ENCODE assay signal across 9 mouse cellular contexts in the genomic region with DNA sequence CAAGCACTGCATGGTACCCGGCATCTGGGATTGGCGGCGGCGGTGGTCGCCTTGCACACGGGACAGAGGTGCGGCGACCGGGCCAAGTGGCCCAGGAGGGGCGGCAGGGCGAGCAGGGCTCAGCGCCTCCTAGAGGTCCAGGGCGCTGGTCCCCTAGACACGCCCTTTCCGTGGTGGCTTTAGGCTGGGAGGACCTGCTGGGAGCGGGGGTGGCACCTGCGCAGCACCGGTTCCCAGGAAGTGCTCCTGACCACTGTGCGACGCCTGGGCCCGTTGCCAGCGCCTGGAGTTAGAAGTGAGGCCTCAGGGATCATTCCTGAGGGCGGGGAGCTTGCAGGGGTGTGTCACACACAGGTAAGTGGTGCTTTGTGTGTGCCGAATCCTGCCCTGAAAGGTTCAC. TPM values are rescaled to one million over a fixed set of nuclear protein-coding genes. Genes with fewer than 3 reads are reported as not detected.
DNase-seq lines count a peak whose midpoint lies in the region; ATAC-seq and TF ChIP-seq lines count a peak whose summit lies in the region.
"Had no signal": no experiment of that assay in that cellular context is flagged by ENCODE, and none has a peak within 500 bp of the region (broad histone marks: within the 10 kb centered on the region; RNA-seq: fewer than 3 reads in every experiment).

A gene (minus strand): TSS at position 229 of the 400 bp plus-strand sequence.

- no peaks in the 10 kb centered on the region for H3K9me3 ChIP-seq in forebrain, embryonic 10.5 days
- no peaks in the 10 kb centered on the region for H3K9me3 ChIP-seq in lung, embryonic 14.5 days (ENCODE audit: low read depth, low read length)

- H3K36me3 ChIP-seq in forebrain, embryonic 10.5 days (replicated peaks), result no peaks in the 10 kb centered on the region
- no peaks in the 10 kb centered on the region for H3K36me3 ChIP-seq in lung, embryonic 14.5 days (ENCODE audit: insufficient read depth)

- H3K4me2 ChIP-seq in lung, embryonic 14.5 days, result peak within 1 kb of the TSS; percentile 69

- H3K9ac ChIP-seq in lung, embryonic 14.5 days, result peak within 1 kb of the TSS; percentile 32

- 2% methylated on average over 24 of the region's 24 CpGs for WGBS in forebrain, embryonic 10.5 days
- WGBS in lung, embryonic 14.5 days, result 6% methylated on average over 24 of the region's 24 CpGs

- no peak within 1 kb of the TSS for H3K27ac ChIP-seq in forebrain, embryonic 10.5 days
- H3K27ac ChIP-seq in lung, embryonic 14.5 days (ENCODE audit: low read depth), result peak within 1 kb of the TSS; percentile 90

- DNase-seq in left cerebral cortex, postnatal 4 days, result peak; percentile 21
- no peak for DNase-seq in left cerebral cortex, postnatal 36 days (ENCODE audit: low spot score in 2 of 2)
- DNase-seq in forebrain, embryonic 10.5 days (ENCODE audit: extremely low spot score, low spot score), result no peak
- DNase-seq in kidney, adult 8-10 months, result peak; percentile 73 to 79
- DNase-seq in lung, embryonic 14.5 days, result peak; percentile 86
- peak; percentile 63 for DNase-seq in ovary, postnatal 14 days (ENCODE audit: low spot score)
- no peak for DNase-seq in adipocyte (ENCODE audit: low spot score)

- intact Hi-C loops in left cerebral cortex, postnatal 4 days (cut with DNase I), result loop anchor here (10.0 kb wide), 1 partner anchor 343 kb away; no protein-coding TSS in a partner anchor
- intact Hi-C loops in left cerebral cortex, postnatal 36 days (cut with DNase I), result loop anchor here (10.0 kb wide), 1 partner anchor 323 kb away; no protein-coding TSS in a partner anchor

- H3K27me3 ChIP-seq in forebrain, embryonic 10.5 days (ENCODE audit: poor library complexity, severe bottlenecking), result peaks cover 60% of the 10 kb centered on the region
- no peaks in the 10 kb centered on the region for H3K27me3 ChIP-seq in lung, embryonic 14.5 days (ENCODE audit: insufficient read depth, low read length)

- H3K4me1 ChIP-seq in forebrain, embryonic 10.5 days, result peaks cover 13% of the 10 kb centered on the region
- peaks cover 15% of the 10 kb centered on the region for H3K4me1 ChIP-seq in lung, embryonic 14.5 days (ENCODE audit: insufficient read depth)

- peak; percentile 81 for ATAC-seq in lung, embryonic 14.5 days (ENCODE audit: insufficient read depth)
- ATAC-seq in frontal cortex, adult (ENCODE audit: low TSS enrichment), result no peak

- peak; percentile 58 for TF ChIP-seq CTCF in lung, embryonic 14.5 days (IDR thresholded peaks at IDR 0.05; ENCODE audit: low read depth)

- peak within 1 kb of the TSS; percentile 47 for H3K4me3 ChIP-seq in forebrain, embryonic 10.5 days
- peak within 1 kb of the TSS; percentile 43 for H3K4me3 ChIP-seq in lung, embryonic 14.5 days (ENCODE audit: low read depth, low read length)

RNA-seq across cellular contexts. Expression of the gene that starts here (rescaled TPM):
- total RNA-seq in left cerebral cortex, postnatal 4 days (2021), result under 1 TPM in 1 of 2 experiments, not detected in 1; 0.18 TPM
- total RNA-seq in left cerebral cortex, postnatal 36 days (2021), result not detected
- polyA plus RNA-seq in forebrain, embryonic 10.5 days (2016; fragmentation: Nextera tagmentation; extraction: Ambion mirVana), result 0.55 and 0.64 TPM in 2 replicates
- 12.0 and 12.2 TPM in 2 replicates for polyA plus RNA-seq in lung, embryonic 14.5 days (2014; fragmentation: Nextera tagmentation; extraction: Ambion mirVana)
- total RNA-seq: neutrophil, adult 5-6 weeks had no signal

Comparison
In these comparisons a context has a peak if more than half of its experiments do, and no peak if none do; other contexts are left out.
1. Peak in DNase-seq in left cerebral cortex, postnatal 4 days; RNA of the gene not detected or under 1 TPM.
2. DNase-seq: peak in kidney, adult 8-10 months (2 of 2), lung, embryonic 14.5 days (single experiment) and ovary, postnatal 14 days (single experiment); none in left cerebral cortex, postnatal 36 days (0 of 2), forebrain, embryonic 10.5 days (single experiment) and adipocyte (single experiment).